Mouse (Mus musculus): Measurements from ENCODE around the gene Alcam.

DNA sequence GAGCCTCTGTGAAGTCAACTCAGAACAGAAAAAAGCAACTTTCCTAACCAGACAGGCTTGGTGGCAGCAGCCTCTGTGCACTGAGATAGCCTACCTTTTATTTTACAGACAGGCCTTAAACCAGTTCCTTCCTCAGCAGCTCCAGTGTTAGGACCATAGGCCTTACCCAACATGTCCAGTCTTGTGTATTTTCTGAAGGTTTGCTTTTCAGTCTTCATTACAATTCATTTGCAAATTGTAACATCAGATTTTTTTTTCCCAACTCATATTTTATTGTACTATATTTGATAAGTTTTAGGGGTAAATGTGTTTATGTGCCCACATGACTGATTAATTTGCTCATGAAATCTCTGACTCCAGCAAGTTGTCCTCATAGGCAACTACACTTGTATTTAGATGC lies 14.3 kb downstream of the Alcam start:
- TF ChIP-seq CTCF (IDR thresholded peaks at IDR 0.05), result no peak
- TF ChIP-seq POLR2A (IDR thresholded peaks at IDR 0.05; ENCODE audit: insufficient read depth, low read depth, low read length), result no peak
